Comparison of ENCODE assay signal across 8 mouse cellular contexts in the genomic region with DNA sequence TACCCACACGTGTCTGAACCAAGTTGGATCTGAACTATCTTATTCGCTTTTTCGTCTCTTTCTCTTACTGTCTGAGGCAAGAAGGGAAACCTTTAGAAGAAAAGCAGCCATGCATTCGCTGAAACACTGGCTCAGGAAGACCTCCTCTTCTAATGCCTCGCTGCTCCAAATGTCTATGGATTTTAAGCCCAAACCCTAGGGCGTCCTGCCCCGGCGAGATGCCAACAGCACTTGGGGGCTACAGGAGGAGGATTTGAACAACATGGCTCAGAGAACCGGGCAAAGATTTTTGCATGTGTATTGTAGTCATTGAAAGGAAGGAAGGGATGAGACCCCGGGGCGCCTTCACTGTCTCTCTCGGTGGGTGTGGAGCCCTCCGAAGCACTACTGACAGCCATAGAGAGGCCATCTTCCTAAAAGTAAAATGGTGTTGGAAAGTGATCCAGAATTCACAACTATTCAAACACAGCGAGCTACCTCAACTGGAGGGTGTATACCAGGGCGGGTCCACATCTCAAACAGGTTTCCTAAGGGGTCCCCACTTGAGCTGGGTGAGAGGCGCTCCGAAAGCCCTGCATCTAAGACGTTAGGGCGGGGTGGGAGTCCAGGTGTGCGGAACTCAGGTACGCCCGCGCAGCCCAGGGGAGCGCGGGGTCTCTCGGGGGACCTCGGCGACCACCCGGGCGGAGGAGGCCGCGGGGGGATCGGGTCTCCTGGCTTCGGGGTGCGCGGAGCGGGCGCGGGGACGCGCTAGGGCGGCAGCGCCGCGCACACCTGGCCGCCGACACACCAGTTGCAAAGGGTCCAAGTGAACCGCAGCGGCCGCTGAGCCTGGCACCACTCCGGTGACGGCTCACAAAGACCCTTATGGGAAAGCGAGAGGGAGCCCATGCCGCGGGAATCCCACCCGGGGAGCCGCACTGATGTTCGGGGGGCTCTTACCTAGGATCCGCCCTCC. TPM values are rescaled to one million over a fixed set of nuclear protein-coding genes. Genes with fewer than 3 reads are reported as not detected.
DNase-seq lines count a peak whose midpoint lies in the region; ATAC-seq and TF ChIP-seq lines count a peak whose summit lies in the region.

No protein-coding gene starts in this region.

- peaks cover 38% of the 10 kb centered on the region for H3K79me3 ChIP-seq in C2C12 (ENCODE audit: low read depth)

- peak overlapping the region; percentile 57 for H3K4me3 ChIP-seq in C2C12 (ENCODE audit: insufficient read depth, poor library complexity, severe bottlenecking)
- peak overlapping the region; percentile 86 for H3K4me3 ChIP-seq in heart, embryonic 13.5 days
- H3K4me3 ChIP-seq in midbrain, embryonic 15.5 days: peak overlapping the region; percentile 94

- peak overlapping the region; percentile 81 for H3ac ChIP-seq in C2C12 (ENCODE audit: control insufficient read depth, insufficient read length, low read depth)

- H3K9me3 ChIP-seq in heart, embryonic 13.5 days: peaks cover 8% of the 10 kb centered on the region; the same call in 1 of the 2 replicates
- H3K9me3 ChIP-seq in midbrain, embryonic 15.5 days: no peaks in the 10 kb centered on the region

- peaks cover 56% of the 10 kb centered on the region for H3K79me2 ChIP-seq in C2C12 (ENCODE audit: control insufficient read depth, insufficient read depth)

- peak overlapping the region; percentile 36; the same call in 1 of the 2 replicates for H3K27ac ChIP-seq in heart, embryonic 13.5 days (replicated peaks)
- H3K27ac ChIP-seq in midbrain, embryonic 15.5 days: peak overlapping the region; percentile 34; the same call in 1 of the 2 replicates

- TF ChIP-seq CTCF in C2C12 (IDR thresholded peaks at IDR 0.05; ENCODE audit: control insufficient read depth, insufficient read depth, insufficient read length): no peak

- peak; percentile 38 for ATAC-seq in frontal cortex, adult (ENCODE audit: low TSS enrichment)
- peak; percentile 19; the same call in 1 of the 2 replicates for ATAC-seq in heart, embryonic 13.5 days (ENCODE audit: extremely low read depth, insufficient number of reproducible peaks, low FRiP score, low TSS enrichment)
- ATAC-seq in midbrain, embryonic 15.5 days (replicated peaks): peak; percentile 81

- no peak for DNase-seq in frontal cortex, postnatal 36 days (ENCODE audit: low spot score in 2 of 2)
- DNase-seq in cerebellum, adult 9-10 months: peak; percentile 68
- peak; percentile 31 to 34 for DNase-seq in kidney, postnatal 4 days
- DNase-seq in MN1 (ENCODE audit: low spot score): no peak

- H3K9ac ChIP-seq in heart, embryonic 13.5 days: peak overlapping the region; percentile 89
- peak overlapping the region; percentile 84 for H3K9ac ChIP-seq in midbrain, embryonic 15.5 days

- WGBS in heart, embryonic 13.5 days: 2% methylated on average over 59 of the region's 59 CpGs
- WGBS in midbrain, embryonic 15.5 days: under 1% methylated on average over 57 of the region's 59 CpGs

- H3K4me1 ChIP-seq in heart, embryonic 13.5 days: peaks cover 12% of the 10 kb centered on the region; the same call in 1 of the 2 replicates
- peaks cover 14% of the 10 kb centered on the region for H3K4me1 ChIP-seq in midbrain, embryonic 15.5 days

- peak overlapping the region; percentile 96 for H3K4me2 ChIP-seq in heart, embryonic 13.5 days
- H3K4me2 ChIP-seq in midbrain, embryonic 15.5 days: peak overlapping the region; percentile 79

- no peaks in the 10 kb centered on the region for H3K27me3 ChIP-seq in C2C12 (ENCODE audit: control insufficient read depth, insufficient read depth, insufficient read length)
- peaks cover 3% of the 10 kb centered on the region for H3K27me3 ChIP-seq in heart, embryonic 13.5 days (replicated peaks)
- H3K27me3 ChIP-seq in midbrain, embryonic 15.5 days (replicated peaks): peaks cover 6% of the 10 kb centered on the region

- H3K36me3 ChIP-seq in C2C12 (ENCODE audit: control insufficient read depth, insufficient read depth): no peaks in the 10 kb centered on the region
- H3K36me3 ChIP-seq in heart, embryonic 13.5 days: no peaks in the 10 kb centered on the region
- H3K36me3 ChIP-seq in midbrain, embryonic 15.5 days (replicated peaks): no peaks in the 10 kb centered on the region

TF ChIP-seq in C2C12, 6 proteins besides CTCF, POLR2A, EP300 and RAD21:
- TF ChIP-seq MYOD1 (IDR thresholded peaks at IDR 0.05; ENCODE audit: control insufficient read depth, insufficient read length, low read depth): no peak
TF ChIP-seq in C2C12: peak in this region for 0.

RNA-seq across cellular contexts. Expression of a gene that starts 6.3 kb away (rescaled TPM):
- 59.9 TPM for polyA plus RNA-seq in C2C12 (2012; fragmentation: generic; extraction: Trizol)
- polyA plus RNA-seq in heart, embryonic 13.5 days (2015; fragmentation: Nextera tagmentation; extraction: Ambion mirVana): 17.8 and 22.2 TPM in 2 replicates
- polyA plus RNA-seq in midbrain, embryonic 15.5 days (2015; fragmentation: Nextera tagmentation; extraction: Ambion mirVana): 25.1 and 25.8 TPM in 2 replicates

Comparison
In these comparisons a context has a peak if more than half of its experiments do, and no peak if none do; other contexts are left out.
1. ATAC-seq: peak in every context shown above with its lines; median percentile 81 in midbrain, embryonic 15.5 days; 38 in frontal cortex, adult; 19 in heart, embryonic 13.5 days.
2. DNase-seq: peak in cerebellum, adult 9-10 months (single experiment) and kidney, postnatal 4 days (2 of 2); none in frontal cortex, postnatal 36 days (0 of 2) and MN1 (single experiment).
3. Peak in every context shown above with its lines, with median percentiles within 50 percentile points of each other: H3K4me3 ChIP-seq.